Mouse (Mus musculus) right cerebral cortex, postnatal 25 days (tissue): Measurements from ENCODE around the gene Radil.

Experiments
- DNase-seq: peaks from one replicate; pipeline ENCODE4 v3.0.0; 2022

Gene Radil

GRCm38 (mm10) chr5:142537286-142537685 lies 13.6 kb downstream of the Radil start:
- DNase-seq, result no peak

- DNase-seq, result no peak
These were observed 15.5 kb downstream of the Radil start for GRCm38 (mm10) chr5:142535388-142535787.

DNA sequence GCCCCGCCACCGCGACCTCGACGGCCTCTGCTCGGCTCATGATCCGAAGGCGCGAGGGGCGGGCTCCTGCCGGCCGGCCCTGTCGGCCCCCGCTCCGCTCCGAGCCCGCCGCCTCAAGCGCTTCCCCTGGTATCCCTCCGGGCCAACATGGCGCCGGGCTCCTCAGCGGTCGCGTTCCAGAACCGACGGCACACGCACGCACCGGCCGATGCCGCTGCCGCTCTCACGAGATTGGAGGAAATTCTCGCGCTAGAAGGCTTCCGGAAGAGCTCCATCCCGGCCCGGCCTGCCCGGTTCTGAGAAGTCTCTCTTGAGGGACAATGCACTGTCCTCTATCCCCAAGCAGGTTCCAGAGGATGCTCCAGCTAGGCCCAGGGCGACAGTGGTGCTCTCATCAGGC lies 21.0 kb downstream of the Radil start, which contains the start of gene Papolb:
Gene Papolb, minus strand, starts transcription at position 162 of the 400 bp plus-strand sequence.
- DNase-seq, result no peak

DNA sequence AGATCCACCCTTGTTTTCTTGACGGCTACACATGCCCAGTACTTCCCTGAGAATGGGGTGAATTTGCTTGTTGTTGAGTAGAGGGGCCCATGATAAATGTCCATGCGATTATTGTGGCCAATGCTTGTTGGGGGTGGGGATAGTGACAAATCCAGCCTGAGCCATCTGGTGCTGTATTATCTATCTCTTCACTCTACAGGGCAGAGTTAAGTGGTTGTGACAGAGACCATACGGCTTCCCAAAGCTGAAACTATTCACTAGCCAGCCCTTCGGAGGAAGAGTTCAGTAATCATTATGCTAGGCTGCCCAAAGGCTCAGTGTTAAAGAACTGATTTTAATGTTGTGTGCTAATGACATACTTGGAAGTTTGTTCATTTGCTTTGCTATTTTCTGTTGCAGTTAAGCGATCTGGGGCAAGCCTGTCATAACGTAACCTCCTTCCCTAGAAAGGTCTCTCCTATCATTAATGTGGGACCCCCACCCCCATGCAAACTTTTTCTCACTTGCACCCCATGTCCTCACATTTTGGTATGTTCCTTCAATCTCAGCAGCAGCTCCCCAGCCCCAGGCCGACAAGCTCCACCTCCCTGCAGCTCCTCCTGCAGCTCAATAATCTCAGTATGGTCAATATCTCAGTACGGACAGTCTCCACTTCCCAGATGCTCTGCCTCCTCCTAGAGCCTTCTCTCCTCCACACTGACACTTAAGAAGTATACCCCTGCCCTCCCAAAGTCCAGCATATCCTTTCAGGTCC lies 26.0 kb downstream of the Radil start:
- DNase-seq, result no peak

DNA sequence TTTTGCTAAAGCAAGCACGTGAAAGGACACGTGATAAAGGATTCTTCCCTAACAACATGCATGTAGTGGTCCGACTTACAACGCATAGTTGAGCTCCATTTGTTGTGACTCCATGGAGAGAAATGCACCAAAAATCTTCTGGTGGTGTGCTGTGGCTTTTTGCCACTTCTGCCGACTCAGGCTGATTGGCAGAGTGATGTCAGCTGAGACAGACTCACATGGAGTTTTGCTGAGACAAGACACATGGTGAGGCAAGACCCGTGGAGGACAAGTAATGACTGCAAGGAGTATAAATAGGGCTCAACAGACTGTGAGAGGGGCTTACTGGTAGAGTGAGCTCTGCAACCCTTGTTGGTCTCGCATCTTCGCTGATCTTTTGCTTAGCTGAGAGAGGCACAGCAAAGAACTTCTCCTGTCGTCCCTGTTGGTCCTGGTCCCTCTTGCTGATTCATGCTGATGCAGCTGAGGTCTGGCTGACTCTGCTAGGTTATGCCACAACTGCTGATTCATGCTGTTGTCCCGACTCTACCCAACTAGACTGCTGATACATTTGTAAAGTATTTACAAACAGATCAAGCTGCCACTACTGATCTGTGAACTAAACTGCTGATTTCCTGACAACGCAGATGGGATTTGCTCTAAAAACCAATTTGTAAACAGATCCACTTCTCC lies 29.6 kb downstream of the Radil start:
- no peak for DNase-seq

DNA sequence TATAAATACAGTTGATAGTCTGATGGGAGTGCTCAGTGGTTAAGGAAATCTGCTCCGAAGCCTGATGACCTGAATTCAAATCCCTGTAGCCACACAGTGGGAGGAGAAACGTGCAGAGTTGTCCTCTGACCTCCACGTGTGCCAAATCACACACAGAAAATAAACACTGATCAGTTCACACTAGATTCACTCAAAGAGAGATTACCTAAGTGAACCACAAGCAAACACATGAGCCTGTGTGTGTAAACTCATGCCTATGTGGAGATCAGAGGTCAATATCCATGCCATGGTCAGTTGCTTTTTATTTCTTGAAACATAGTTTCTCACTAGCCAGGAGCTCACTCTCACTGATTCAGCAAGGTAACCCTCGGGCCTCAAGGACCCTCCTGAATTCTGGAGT lies 30.5 kb downstream of the Radil start:
- no peak for DNase-seq

DNA sequence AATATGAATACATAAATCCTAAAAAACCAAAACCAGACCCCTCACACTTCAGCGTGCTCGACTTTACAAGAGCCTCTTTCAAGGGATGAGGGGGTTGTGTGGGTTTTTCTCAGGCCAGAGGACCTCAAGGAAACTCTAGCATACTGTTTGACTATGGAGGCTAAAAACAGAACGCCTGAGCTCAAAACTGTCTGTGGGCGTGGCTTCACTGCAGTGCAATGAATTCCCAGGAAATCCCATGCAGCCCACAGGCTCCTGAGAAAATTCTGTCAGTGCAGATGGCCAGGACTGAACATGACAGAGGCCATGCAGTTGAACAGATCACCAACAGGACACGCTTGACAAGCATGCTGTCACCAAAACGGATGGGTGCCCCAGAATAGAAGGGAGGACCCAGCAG lies 31.9 kb downstream of the Radil start:
- DNase-seq, result no peak

DNA sequence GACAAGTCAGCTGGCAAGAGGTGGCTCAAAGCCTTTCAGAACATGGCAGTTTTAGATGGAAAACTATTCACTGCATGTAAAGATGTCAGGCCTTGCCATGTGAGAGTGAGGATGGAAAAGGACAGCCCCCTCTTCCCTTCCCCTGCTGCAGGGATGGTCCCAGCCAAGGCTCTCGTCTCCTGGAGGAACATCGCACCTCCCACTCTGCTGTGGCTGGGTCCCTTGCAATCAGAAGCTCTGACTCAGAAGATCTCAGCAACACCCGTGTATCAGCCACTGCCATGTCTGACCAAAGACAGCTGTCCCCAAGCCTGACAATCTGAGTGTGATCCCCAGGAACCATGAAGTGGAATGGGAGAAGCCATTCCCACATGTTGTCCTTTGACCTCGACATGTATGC lies 38.8 kb downstream of the Radil start:
- no peak for DNase-seq

- DNase-seq, result no peak
These were observed 40.9 kb downstream of the Radil start for GRCm38 (mm10) chr5:142510061-142510414.

- DNase-seq, result no peak
These were observed 41.5 kb downstream of the Radil start for GRCm38 (mm10) chr5:142509141-142510060.

DNA sequence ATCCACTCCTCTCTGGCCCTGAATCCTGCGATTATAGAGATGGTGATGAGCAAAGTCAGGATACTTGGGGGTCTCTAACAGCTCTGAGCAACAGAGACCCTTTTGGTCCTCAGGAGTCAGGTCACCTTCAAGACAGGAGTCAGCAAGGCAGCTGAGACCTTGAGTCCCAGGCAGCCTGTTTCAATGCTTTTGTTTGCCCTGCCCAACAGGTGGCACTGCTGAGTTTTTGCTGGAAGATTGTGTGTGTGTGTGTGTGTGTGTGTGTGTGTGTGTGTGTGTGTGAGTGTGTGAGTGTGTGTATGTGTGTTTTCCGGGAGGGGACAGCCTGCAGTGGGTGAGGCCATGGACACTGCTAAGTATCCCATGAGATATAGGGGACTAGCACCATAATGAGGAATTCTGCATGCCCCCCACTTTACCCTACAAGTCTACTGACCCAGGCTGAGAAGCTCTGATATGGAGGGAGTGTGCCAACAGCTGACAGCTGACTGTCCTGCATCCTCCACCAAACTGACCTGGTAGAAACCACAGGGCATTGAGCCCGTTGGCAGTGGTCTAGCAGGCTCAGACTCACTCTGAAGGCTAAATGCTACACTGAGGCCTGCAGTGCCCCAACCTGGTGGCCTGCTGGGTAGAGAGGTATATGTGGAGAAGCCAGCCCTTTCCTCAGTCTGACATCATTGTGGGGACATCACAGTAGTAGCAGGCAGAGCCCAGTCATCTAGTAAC lies 45.0 kb downstream of the Radil start:
- no peak for DNase-seq

- no peak for DNase-seq
These were observed 46.7 kb downstream of the Radil start for GRCm38 (mm10) chr5:142504175-142504574.

DNA sequence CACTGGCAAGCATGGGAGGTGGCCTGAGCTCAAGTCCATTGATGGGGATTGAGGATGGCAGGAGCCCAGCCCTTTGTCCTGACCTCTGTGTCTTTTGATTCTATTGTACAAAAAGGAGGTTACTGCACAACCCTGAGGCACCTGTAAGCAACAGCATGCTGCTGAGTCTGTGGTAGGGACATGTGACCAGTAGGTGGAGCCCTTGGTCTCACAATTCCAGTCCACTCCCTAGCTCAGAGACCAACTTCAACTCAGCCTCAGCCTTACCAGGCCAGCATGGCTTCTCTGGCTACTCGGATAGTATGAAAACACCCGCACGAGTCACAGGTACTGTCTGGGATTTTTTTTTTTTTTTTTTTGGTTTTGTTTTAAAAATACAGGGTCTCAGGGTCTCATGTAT lies 48.5 kb downstream of the Radil start:
- DNase-seq, result peak; percentile 73

GRCm38 (mm10) chr5:142500918-142501317 lies 50.0 kb downstream of the Radil start:
- DNase-seq, result no peak

GRCm38 (mm10) chr5:142498964-142499363 lies 51.9 kb downstream of the Radil start:
- DNase-seq, result no peak

DNA sequence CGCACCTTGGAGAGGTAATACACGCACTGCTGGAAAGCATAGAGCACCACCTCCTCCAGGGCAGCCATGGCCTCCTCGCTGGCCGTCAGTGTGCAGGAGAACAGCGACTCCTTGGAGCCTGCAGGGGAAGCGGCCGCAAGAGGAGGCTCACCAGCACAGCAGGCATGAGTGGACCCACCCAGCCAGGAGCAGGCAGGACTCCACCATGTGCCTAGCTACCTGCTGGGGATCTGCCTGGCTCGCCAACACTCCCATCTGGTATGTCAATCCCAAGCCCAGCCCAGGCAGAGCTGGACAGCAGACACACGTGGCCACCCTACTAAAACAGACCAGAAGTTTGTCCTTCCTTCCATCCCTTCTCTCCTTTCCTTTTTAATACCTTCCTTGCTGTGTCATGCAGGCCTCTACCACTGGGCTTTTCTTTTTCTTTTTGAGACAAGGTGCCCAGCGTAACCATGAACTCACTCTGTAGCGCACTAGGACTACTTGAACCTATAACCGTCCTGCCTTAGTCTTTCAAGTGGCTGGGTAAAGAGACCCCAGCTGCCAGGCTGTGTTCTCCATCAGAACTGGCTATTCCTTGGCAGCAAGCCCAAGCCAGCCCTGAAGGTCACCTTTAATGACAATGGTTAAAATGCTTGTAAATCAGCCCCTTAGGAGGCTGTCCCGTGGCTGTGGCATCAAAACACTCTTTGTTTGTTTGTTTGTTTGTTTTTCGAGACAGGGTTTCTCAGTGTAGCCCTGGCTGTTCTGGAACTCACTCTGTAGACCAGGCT lies 55.4 kb downstream of the Radil start:
- no peak for DNase-seq

- DNase-seq, result no peak
These were observed 57.6 kb downstream of the Radil start for GRCm38 (mm10) chr5:142493307-142493706.

DNA sequence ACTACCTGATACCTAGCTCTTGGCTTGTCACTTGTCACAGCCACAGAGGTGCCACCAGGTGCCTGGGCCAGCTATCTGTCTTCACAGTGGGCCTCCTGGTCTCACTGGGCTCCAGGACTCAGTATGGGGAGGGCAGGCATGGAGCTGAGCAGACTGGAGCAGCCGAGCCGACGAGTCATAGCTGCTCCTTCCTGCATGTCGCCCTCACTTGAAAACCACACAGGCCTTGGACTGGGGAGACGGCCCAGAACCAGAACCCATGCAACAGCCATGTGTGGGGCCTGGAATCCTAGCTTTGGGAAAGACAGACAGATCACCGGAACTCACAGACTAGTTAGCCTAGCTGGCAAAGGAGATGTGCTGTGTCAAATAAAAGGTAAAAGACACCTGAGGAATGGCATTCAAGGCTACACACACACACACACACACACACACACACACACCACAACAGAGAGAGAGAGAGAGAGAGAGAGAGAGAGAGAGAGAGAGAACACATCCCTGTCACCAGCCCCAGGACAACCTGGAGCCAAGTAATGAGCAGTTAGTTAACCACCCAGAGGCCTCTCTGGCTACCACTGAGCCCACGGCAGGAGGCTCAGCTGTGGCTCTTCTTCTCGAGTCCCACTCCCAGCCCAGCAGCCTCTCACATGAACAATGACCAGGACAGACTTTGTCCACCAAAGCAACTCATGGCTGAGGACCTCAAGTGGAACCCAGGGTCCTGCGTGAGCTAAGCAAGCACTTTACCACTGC lies 60.8 kb downstream of the Radil start:
- DNase-seq, result no peak

GRCm38 (mm10) chr5:142486654-142487053 lies 64.2 kb downstream of the Radil start:
- DNase-seq, result no peak

DNA sequence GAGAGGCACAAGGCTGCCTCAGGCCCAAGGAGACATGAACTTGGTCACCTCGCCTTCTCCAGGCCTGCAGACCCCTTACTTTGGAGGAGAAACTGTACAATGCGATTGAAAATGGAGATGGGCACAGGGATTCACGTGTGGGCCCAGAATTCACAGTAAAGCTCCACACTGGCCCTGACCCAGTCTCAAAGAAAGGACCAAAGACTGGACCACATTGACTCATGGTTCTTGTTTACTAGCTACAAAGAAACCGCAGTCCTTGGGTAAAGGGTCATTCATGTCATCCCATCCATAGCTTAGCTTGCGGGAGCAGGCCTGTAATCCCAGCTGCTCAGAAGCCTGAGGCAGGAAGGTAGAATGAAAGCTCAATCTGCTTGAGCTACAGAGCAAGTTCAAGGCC lies 67.3 kb downstream of the Radil start:
- no peak for DNase-seq

- DNase-seq, result no peak
These were observed 68.4 kb downstream of the Radil start for GRCm38 (mm10) chr5:142482512-142482911.
